7 mouse cellular contexts compared by ENCODE assay signal in genomic region chr2:118111116-118111487, GRCm38 (mm10). TPM values are rescaled to one million over a fixed set of nuclear protein-coding genes. Genes with fewer than 3 reads are reported as not detected.
DNase-seq lines count a peak whose midpoint lies in the region; ATAC-seq and TF ChIP-seq lines count a peak whose summit lies in the region.

No protein-coding gene starts in this region.

- peak; percentile 92 for DNase-seq in brain, embryonic 14.5 days (ENCODE audit: low read depth)
- peak; percentile 48 for DNase-seq in liver, adult 2 months (ENCODE audit: extremely low read depth, low read depth, low spot score)
- DNase-seq in spleen, postnatal 36 days (ENCODE audit: low spot score in 2 of 2), result peak; percentile 60 to 75

- H3K4me1 ChIP-seq in heart, embryonic 11.5 days (ENCODE audit: control insufficient read depth, insufficient read depth, low read length), result peaks cover 10% of the 10 kb centered on the region
- peaks cover 43% of the 10 kb centered on the region for H3K4me1 ChIP-seq in kidney, embryonic 16.5 days (ENCODE audit: insufficient read depth, low read length)
- H3K4me1 ChIP-seq in liver, adult 2 months (ENCODE audit: control insufficient read depth, insufficient read depth, low read length), result peaks cover 2% of the 10 kb centered on the region; the same call in 1 of the 2 replicates

- no peaks in the 10 kb centered on the region; the same call in 1 of the 2 replicates for H3K36me3 ChIP-seq in heart, embryonic 11.5 days (ENCODE audit: control insufficient read depth, insufficient read depth, low read length)
- peaks cover 9% of the 10 kb centered on the region for H3K36me3 ChIP-seq in kidney, embryonic 16.5 days (ENCODE audit: insufficient read depth, low read length)
- no peaks in the 10 kb centered on the region for H3K36me3 ChIP-seq in liver, adult 2 months (ENCODE audit: control insufficient read depth, insufficient read depth, low read length)

- no peaks in the 10 kb centered on the region for H3K79me2 ChIP-seq in liver, adult 2 months (ENCODE audit: control insufficient read depth, insufficient read depth, low read length)

- peak overlapping the region; percentile 47; the same call in 1 of the 2 replicates for H3K27ac ChIP-seq in heart, embryonic 11.5 days (ENCODE audit: low read depth, low read length)
- peak overlapping the region; percentile 87 for H3K27ac ChIP-seq in kidney, embryonic 16.5 days (ENCODE audit: low read length)
- no peak overlapping the region for H3K27ac ChIP-seq in liver, adult 2 months (replicated peaks; ENCODE audit: insufficient read depth, low read depth, low read length)

- TF ChIP-seq CTCF in brain, embryonic 14.5 days (IDR thresholded peaks at IDR 0.05; ENCODE audit: borderline replicate concordance, extremely low read depth, insufficient read depth, insufficient read length), result peak; percentile 78
- TF ChIP-seq CTCF in liver, adult 2 months (IDR thresholded peaks at IDR 0.05; ENCODE audit: low read depth, low read length), result peak; percentile 57

- no peaks in the 10 kb centered on the region for H3K9me3 ChIP-seq in heart, embryonic 11.5 days (replicated peaks; ENCODE audit: control insufficient read depth, low read length)
- H3K9me3 ChIP-seq in kidney, embryonic 16.5 days (ENCODE audit: low read length), result no peaks in the 10 kb centered on the region

- TF ChIP-seq POLR2A in brain, embryonic 14.5 days (IDR thresholded peaks at IDR 0.05; ENCODE audit: borderline replicate concordance, extremely low read depth, insufficient read depth, insufficient read length, poor library complexity, severe bottlenecking), result no peak
- TF ChIP-seq POLR2A in liver, adult 2 months (IDR thresholded peaks at IDR 0.05; ENCODE audit: extremely low read depth, insufficient read depth, low read length), result no peak

- H3K27me3 ChIP-seq in heart, embryonic 11.5 days (ENCODE audit: control insufficient read depth, insufficient read depth, low read length), result no peaks in the 10 kb centered on the region
- H3K27me3 ChIP-seq in kidney, embryonic 16.5 days (ENCODE audit: insufficient read depth, low read length), result no peaks in the 10 kb centered on the region; the same call in 1 of the 2 replicates
- no peaks in the 10 kb centered on the region for H3K27me3 ChIP-seq in liver, adult 2 months (ENCODE audit: control insufficient read depth, insufficient read depth, low read length)

- ATAC-seq in erythroblast, adult 5-6 weeks (replicated peaks; ENCODE audit: low FRiP score, poor library complexity, severe bottlenecking), result peak; percentile 73
- peak; percentile 71 for ATAC-seq in heart, embryonic 11.5 days (replicated peaks; ENCODE audit: insufficient number of reproducible peaks, low FRiP score, low TSS enrichment)
- ATAC-seq in kidney, embryonic 16.5 days (ENCODE audit: low FRiP score, low TSS enrichment), result peak; percentile 90
- peak; percentile 65 for ATAC-seq in monocyte, adult 5-6 weeks (replicated peaks; ENCODE audit: insufficient number of reproducible peaks, low FRiP score, low TSS enrichment, poor library complexity, severe bottlenecking)

- under 1% methylated on average over 16 of the region's 16 CpGs for WGBS in heart, embryonic 11.5 days (ENCODE audit: insufficient replicate concordance)
- under 1% methylated on average over 16 of the region's 16 CpGs for WGBS in kidney, embryonic 16.5 days
- 2% methylated on average over 16 of the region's 16 CpGs for WGBS in liver, adult 2 months

- peak overlapping the region; percentile 95 for H3K4me2 ChIP-seq in heart, embryonic 11.5 days
- H3K4me2 ChIP-seq in kidney, embryonic 16.5 days (replicated peaks; ENCODE audit: low read depth, low read length), result peak overlapping the region; percentile 96

- peak overlapping the region; percentile 57 for H3K4me3 ChIP-seq in heart, embryonic 11.5 days (ENCODE audit: low read depth, low read length)
- H3K4me3 ChIP-seq in kidney, embryonic 16.5 days (ENCODE audit: low read length), result peak overlapping the region; percentile 72
- H3K4me3 ChIP-seq in liver, adult 2 months (ENCODE audit: insufficient read depth, low read depth, low read length), result peak overlapping the region; percentile 37; the same call in 1 of the 2 replicates

- H3K9ac ChIP-seq in heart, embryonic 11.5 days (ENCODE audit: low read depth, low read length), result peak overlapping the region; percentile 70
- peak overlapping the region; percentile 81 for H3K9ac ChIP-seq in kidney, embryonic 16.5 days (replicated peaks; ENCODE audit: low read length)
- peak overlapping the region; percentile 36; the same call in 1 of the 2 replicates for H3K9ac ChIP-seq in liver, adult 2 months (ENCODE audit: low read depth, low read length)

RNA-seq across cellular contexts. Expression of gene Thbs1, which starts 0.6 kb away (rescaled TPM):
- 3.0 and 9.3 TPM in 2 replicates for polyA plus RNA-seq in brain, embryonic 14.5 days (2012; rRNA removed)
- total RNA-seq in erythroblast, adult 5-6 weeks (2015; ENCODE audit: low replicate concordance), result 5.0 and 8.1 TPM in 2 replicates
- total RNA-seq in erythroblast, adult 5-6 weeks (2017; ENCODE audit: low replicate concordance), result 3.6 and 4.7 TPM in 2 replicates
- polyA plus RNA-seq in heart, embryonic 11.5 days (2014; fragmentation: Nextera tagmentation; extraction: Ambion mirVana), result 45.5 and 73.0 TPM in 2 replicates
- 50.9 and 54.6 TPM in 2 replicates for polyA plus RNA-seq in kidney, embryonic 16.5 days (2015; fragmentation: Nextera tagmentation; extraction: Ambion mirVana)
- total RNA-seq in liver, adult 2 months (2014; rRNA removed), result 0.55 and 0.81 TPM in 2 replicates
- polyA plus RNA-seq in liver, adult 2 months (2012; rRNA removed), result 0.12 and 0.37 TPM in 2 replicates
- 36.2 to 69.3 TPM (median 48.4 TPM) in 3 replicates for total RNA-seq in monocyte, adult 5-6 weeks (2017)
